Mouse (Mus musculus): ENCODE data around the gene Hist1h2ai.

GRCm38 (mm10) chr13:21697811-21698210 is 18.4 kb upstream of the Hist1h2ai start, which contains the start of gene Olfr1359:
- TF ChIP-seq CTCF (IDR thresholded peaks at IDR 0.05; ENCODE audit: insufficient read depth, low read length) (no peak), POLR2A (IDR thresholded peaks at IDR 0.05; ENCODE audit: borderline replicate concordance, extremely low read depth, low read depth, low read length) (no peak)

Data from lung, adult 2 months (tissue).